8 mouse cellular contexts compared by ENCODE assay signal in the genomic region with DNA sequence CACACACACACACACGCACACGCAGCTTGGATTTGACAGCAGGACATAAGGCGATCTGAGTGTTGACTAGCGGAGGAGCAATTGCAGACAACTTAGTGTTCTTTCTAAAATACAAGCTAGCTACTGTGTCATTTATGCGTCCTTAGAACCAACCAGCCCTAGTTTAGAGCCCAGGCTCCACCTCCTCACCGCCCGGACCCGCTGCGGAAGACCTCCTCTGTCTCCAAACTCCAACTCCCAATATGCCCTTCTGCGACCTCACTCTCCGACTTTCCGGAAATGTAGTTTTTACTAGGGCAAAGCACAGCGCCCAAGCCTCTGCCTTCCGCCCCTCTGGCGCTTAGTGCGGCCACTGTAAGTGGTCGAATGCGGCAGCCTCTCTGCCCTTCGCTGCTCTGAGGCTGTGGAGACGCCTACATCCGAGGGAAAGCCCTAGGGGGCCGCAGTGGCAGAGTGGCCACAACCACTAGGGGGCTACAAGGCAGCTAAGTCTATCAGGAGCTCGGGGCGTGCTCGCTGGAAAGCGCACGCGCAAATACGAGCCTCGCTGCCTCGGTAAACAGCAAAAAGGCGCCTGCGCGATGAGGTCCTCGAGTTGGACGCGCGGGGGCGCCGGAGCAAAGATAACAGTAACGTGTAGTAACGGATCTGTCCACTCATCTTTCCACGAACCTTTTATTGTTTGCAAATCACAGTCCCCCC. TPM values are rescaled to one million over a fixed set of nuclear protein-coding genes. Genes with fewer than 3 reads are reported as not detected.
DNase-seq lines count a peak whose midpoint lies in the region; ATAC-seq lines count a peak whose summit lies in the region.

No protein-coding gene starts in this region.

- peak; percentile 95 for DNase-seq in adipocyte (ENCODE audit: low spot score)
- peak; percentile 99 for DNase-seq in embryo, embryonic 10 days (ENCODE audit: low spot score)
- peak; percentile 95 for DNase-seq in gastrocnemius, postnatal 10 days
- DNase-seq in induced T-regulatory cell, adult 2 months (ENCODE audit: low read depth) = peak; percentile 100
- DNase-seq in left cerebral cortex, adult 9 months (ENCODE audit: low spot score in 2 of 2) = peak; percentile 95 to 99
- peak; percentile 96 for DNase-seq in right cerebral cortex, postnatal 14 days
- DNase-seq in urinary bladder, postnatal 36 days (ENCODE audit: low spot score in 2 of 2) = peak; percentile 95 to 96

- ATAC-seq in megakaryocyte progenitor cell, adult 5-6 weeks (replicated peaks; ENCODE audit: poor library complexity) = peak; percentile 91

RNA-seq across cellular contexts. Expression of a gene that starts 6.4 kb away (rescaled TPM):
- 10 to 100 TPM; 16.0 to 16.3 TPM for total RNA-seq in gastrocnemius, postnatal 10 days (2021)
- total RNA-seq in megakaryocyte progenitor cell, adult 5-6 weeks (2015) = 50.4 and 59.3 TPM in 2 replicates
- total RNA-seq in megakaryocyte progenitor cell, adult 5-6 weeks (2017) = 23.1 and 31.2 TPM in 2 replicates

RNA-seq across cellular contexts. Expression of a gene that starts 8.4 kb away (rescaled TPM):
- 10 to 100 TPM in 1 of 2 experiments, 1 to 10 TPM in 1; 5.4 to 10.0 TPM for total RNA-seq in gastrocnemius, postnatal 10 days (2021)
- 9.8 and 14.7 TPM in 2 replicates for total RNA-seq in megakaryocyte progenitor cell, adult 5-6 weeks (2015)
- total RNA-seq in megakaryocyte progenitor cell, adult 5-6 weeks (2017) = 6.7 and 7.1 TPM in 2 replicates

RNA-seq across cellular contexts. Expression of a gene that starts 37.4 kb away (rescaled TPM):
- 10 to 100 TPM; 23.1 to 32.4 TPM for total RNA-seq in gastrocnemius, postnatal 10 days (2021)
- 34.3 and 41.2 TPM in 2 replicates for total RNA-seq in megakaryocyte progenitor cell, adult 5-6 weeks (2015)
- 63.1 and 89.4 TPM in 2 replicates for total RNA-seq in megakaryocyte progenitor cell, adult 5-6 weeks (2017)

Comparison
In these comparisons a context has a peak if more than half of its experiments do, and no peak if none do; other contexts are left out.
1. Peak in every context shown above with its lines: DNase-seq and ATAC-seq.